Mouse (Mus musculus) cerebellum, adult 2 months (tissue): ENCODE results near the gene Gm49486.

Source experiments
- CTCF ChIP-seq: fragments of 200-500 bp; IDR thresholded peaks from 2 replicates; pipeline ENCODE4 v1.5.1; 2011; ENCODE audit warnings: low read depth, mild to moderate bottlenecking, control low read depth, low read length, moderate library complexity, borderline replicate concordance; ENCODE audit not compliant: insufficient read depth
- POLR2A ChIP-seq: fragments of 200-500 bp; IDR thresholded peaks from 2 replicates; pipeline ENCODE4 v1.6.1; 2011; ENCODE audit warnings: low read length, control low read depth, borderline replicate concordance; ENCODE audit not compliant: insufficient read depth

- TF ChIP-seq POLR2A: no peak
- no peak for TF ChIP-seq CTCF
These were observed 20.3 kb upstream of the Gm49486 start for GRCm38 (mm10) chr15:79208758-79209439.
